Comparison of ENCODE assay signal across 15 mouse cellular contexts in the genomic region with DNA sequence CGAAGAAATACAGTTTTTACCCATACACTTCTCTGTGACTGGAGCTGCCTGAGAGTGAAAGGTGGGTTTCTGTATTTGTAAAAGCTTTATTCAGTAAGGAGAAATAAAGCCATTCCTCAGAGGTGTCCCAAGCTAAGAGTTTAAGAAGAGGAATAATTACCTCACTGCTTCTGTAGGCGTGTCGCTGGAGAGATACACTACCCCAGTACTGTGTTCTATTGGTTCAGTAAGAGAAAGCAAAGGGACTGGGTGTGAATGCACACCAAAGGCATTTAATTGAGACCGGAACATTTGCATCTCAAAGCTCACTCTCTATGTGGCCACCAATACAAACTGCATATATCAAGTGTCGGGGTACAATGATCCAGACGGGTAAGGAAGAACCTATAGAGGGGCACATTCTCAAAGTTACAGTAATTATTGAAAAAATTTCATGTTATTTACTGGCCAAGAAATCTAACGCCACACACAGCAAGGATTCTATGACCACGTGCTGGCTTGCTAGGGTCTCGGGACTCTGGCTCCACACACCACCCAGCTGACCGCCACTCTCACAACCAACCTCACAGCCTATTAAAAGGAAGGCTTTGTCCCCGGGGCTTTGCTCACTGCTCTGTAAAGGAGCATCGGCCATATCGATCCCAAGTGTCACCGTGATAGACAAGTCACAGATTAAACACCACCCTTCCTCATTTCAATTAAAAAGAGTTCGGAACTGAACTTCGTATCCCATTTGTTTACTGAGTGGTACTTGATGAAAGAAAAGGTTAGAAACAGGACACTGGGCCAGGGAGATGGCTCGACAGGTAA.
A peak's percentile ranks its signal among the peaks of the same experiment; 100 is the strongest.
DNase-seq lines count a peak whose midpoint lies in the region; ATAC-seq and TF ChIP-seq lines count a peak whose summit lies in the region.
"Had no signal": no experiment of that assay in that cellular context is flagged by ENCODE, and none has a peak within 500 bp of the region (broad histone marks: within the 10 kb centered on the region; RNA-seq: fewer than 3 reads in every experiment).

No protein-coding gene starts in this region.

- no peaks in the 10 kb centered on the region for H3K36me3 ChIP-seq in midbrain, embryonic 10.5 days
- H3K36me3 ChIP-seq in midbrain, postnatal 0 days (ENCODE audit: insufficient read depth, low read length), result 0 out of 2 replicates have a peak, but pooled peaks cover 3% of the 10 kb centered on the region
- no peaks in the 10 kb centered on the region for H3K36me3 ChIP-seq in forebrain, embryonic 15.5 days
- H3K36me3 ChIP-seq: heart, embryonic 10.5 days; liver, embryonic 13.5 days had no signal

- peak overlapping the region; percentile 82 for H3K27ac ChIP-seq in midbrain, embryonic 10.5 days (replicated peaks)
- no peak overlapping the region for H3K27ac ChIP-seq in midbrain, postnatal 0 days (ENCODE audit: low read depth, low read length)
- peak overlapping the region; percentile 41 for H3K27ac ChIP-seq in forebrain, embryonic 15.5 days (replicated peaks)
- H3K27ac ChIP-seq: heart, embryonic 10.5 days; liver, embryonic 13.5 days had no signal

- TF ChIP-seq CTCF in midbrain, postnatal 0 days (IDR thresholded peaks at IDR 0.05), result no peak

- H3K9ac ChIP-seq in midbrain, postnatal 0 days (replicated peaks; ENCODE audit: low read length, poor library complexity, severe bottlenecking), result no peak overlapping the region
- no peak overlapping the region for H3K9ac ChIP-seq in forebrain, embryonic 15.5 days (replicated peaks)
- H3K9ac ChIP-seq: liver, embryonic 13.5 days had no signal

- peaks cover 5% of the 10 kb centered on the region; the same call in 1 of the 2 replicates for H3K27me3 ChIP-seq in midbrain, embryonic 10.5 days (ENCODE audit: low read depth, poor library complexity, severe bottlenecking)
- no peaks in the 10 kb centered on the region for H3K27me3 ChIP-seq in midbrain, postnatal 0 days (ENCODE audit: insufficient read depth, low read length)
- H3K27me3 ChIP-seq in forebrain, embryonic 15.5 days, result no peaks in the 10 kb centered on the region
- H3K27me3 ChIP-seq: liver, embryonic 13.5 days had no signal

- whole genome bisulfite sequencing in midbrain, embryonic 10.5 days, result 23% methylated on average over 17 of the region's 17 CpGs
- WGBS in midbrain, postnatal 0 days, result 23% methylated on average over 17 of the region's 17 CpGs
- 5% methylated on average over 17 of the region's 17 CpGs for WGBS in forebrain, embryonic 15.5 days

- DNase-seq in midbrain, embryonic 10.5 days (ENCODE audit: low spot score), result peak; percentile 60
- no peak for DNase-seq in midbrain, postnatal 0 days (ENCODE audit: low spot score)
- peak; percentile 52 for DNase-seq in mesoderm, embryonic 11.5 days (ENCODE audit: low read depth, low spot score)
- peak; percentile 62 for DNase-seq in retina, embryonic 14.5 days (ENCODE audit: low spot score)
- DNase-seq in lung, postnatal 25 days (ENCODE audit: low spot score), result no peak
- DNase-seq in urinary bladder, postnatal 25 days (ENCODE audit: low spot score), result no peak
- DNase-seq: cerebellum, postnatal 36 days; heart, postnatal 4 days; kidney, adult 8-10 months; liver, embryonic 13.5 days; lung, postnatal 14 days; thymus, postnatal 14 days had no signal

- no peak overlapping the region for H3K4me2 ChIP-seq in midbrain, postnatal 0 days (ENCODE audit: low read depth, low read length, poor library complexity, severe bottlenecking)
- H3K4me2 ChIP-seq in forebrain, embryonic 15.5 days (replicated peaks), result peak overlapping the region; percentile 14
- H3K4me2 ChIP-seq: liver, embryonic 13.5 days had no signal

- H3K9me3 ChIP-seq in midbrain, embryonic 10.5 days (replicated peaks), result no peaks in the 10 kb centered on the region
- no peaks in the 10 kb centered on the region for H3K9me3 ChIP-seq in midbrain, postnatal 0 days (ENCODE audit: low read length)
- H3K9me3 ChIP-seq in forebrain, embryonic 15.5 days, result no peaks in the 10 kb centered on the region
- H3K9me3 ChIP-seq: heart, embryonic 10.5 days; liver, embryonic 13.5 days had no signal

- no peak for ATAC-seq in midbrain, postnatal 0 days (ENCODE audit: low FRiP score)
- ATAC-seq in forebrain, embryonic 15.5 days (replicated peaks), result peak; percentile 76
- ATAC-seq in cerebellum, adult (ENCODE audit: insufficient number of reproducible peaks, low FRiP score, low TSS enrichment), result no peak

- peaks cover 100% of the 10 kb centered on the region for H3K4me1 ChIP-seq in midbrain, embryonic 10.5 days
- H3K4me1 ChIP-seq in midbrain, postnatal 0 days (ENCODE audit: insufficient read depth, low read length), result peaks cover 6% of the 10 kb centered on the region; the same call in 1 of the 2 replicates
- peaks cover 91% of the 10 kb centered on the region for H3K4me1 ChIP-seq in forebrain, embryonic 15.5 days

- peak overlapping the region; percentile 22 for H3K4me3 ChIP-seq in midbrain, embryonic 10.5 days
- no peak overlapping the region for H3K4me3 ChIP-seq in midbrain, postnatal 0 days (ENCODE audit: low read depth, low read length)
- no peak overlapping the region for H3K4me3 ChIP-seq in forebrain, embryonic 15.5 days
- H3K4me3 ChIP-seq: heart, embryonic 10.5 days; liver, embryonic 13.5 days had no signal

Comparison
In these comparisons a context has a peak if more than half of its experiments do, and no peak if none do; other contexts are left out.
1. DNase-seq: peak in midbrain, embryonic 10.5 days (single experiment), mesoderm, embryonic 11.5 days (single experiment) and retina, embryonic 14.5 days (single experiment); none in midbrain, postnatal 0 days (single experiment), lung, postnatal 25 days (single experiment) and urinary bladder, postnatal 25 days (single experiment).